Mouse (Mus musculus): ENCODE results near the gene Lmna. TPM values are rescaled to one million over a fixed set of nuclear protein-coding genes. Genes with fewer than 3 reads are reported as not detected.

The Lmna gene
- total and polyA plus RNA-seq, 3 experiments: 128 to 388 (median 302) TPM

GRCm38 (mm10) chr3:88538271-88539145 lies 28.8 kb upstream of the Lmna start:
- no peak for DNase-seq (ENCODE audit: low read depth, low spot score)
- H3K27ac ChIP-seq (ENCODE audit: control insufficient read depth, low read depth, low read length): no peak overlapping the region
- H3K79me2 ChIP-seq (ENCODE audit: control insufficient read depth, insufficient read depth, low read length, poor library complexity): no peaks in the 10 kb centered on the region; the same call in 1 of the 2 replicates
- no peaks in the 10 kb centered on the region for H3K9me3 ChIP-seq (replicated peaks; ENCODE audit: insufficient read depth, low read length)
- H3K9ac ChIP-seq (ENCODE audit: control insufficient read depth, low read depth, low read length, poor library complexity, severe bottlenecking): no peak overlapping the region
- peaks cover 0 to 8% of the 10 kb centered on the region in 2 experiments; a peak in 1 of 4 replicates for H3K36me3 ChIP-seq (ENCODE audit: control insufficient read depth in 1 of 2, insufficient read depth in 2 of 2, low read length in 2 of 2)
- no peaks in the 10 kb centered on the region for H3K27me3 ChIP-seq (ENCODE audit: control insufficient read depth in 1 of 2, insufficient read depth in 2 of 2, low read length in 2 of 2)
- H3K4me1 ChIP-seq (ENCODE audit: control insufficient read depth in 1 of 2, insufficient read depth in 2 of 2, low read length in 2 of 2): peaks cover 0 to 2% of the 10 kb centered on the region in 2 experiments; a peak in 2 of 4 replicates
- H3K4me3 ChIP-seq (ENCODE audit: control insufficient read depth in 1 of 2, insufficient read depth in 1 of 2, low read depth in 2 of 2, low read length in 2 of 2): no peak overlapping the region
- TF ChIP-seq RAD21 (IDR thresholded peaks at IDR 0.05; ENCODE audit: low read depth, low read length) (no peak), USF2 (IDR thresholded peaks at IDR 0.05; ENCODE audit: borderline replicate concordance in 1 of 2, insufficient read depth in 1 of 2, low read depth in 1 of 2, low read length in 2 of 2) (no peak), HCFC1 (IDR thresholded peaks at IDR 0.05; ENCODE audit: low read depth, low read length) (no peak), MXI1 (IDR thresholded peaks at IDR 0.05; ENCODE audit: low read depth, low read length) (no peak), MYB (IDR thresholded peaks at IDR 0.05; ENCODE audit: low read depth, low read length) (no peak), NRF1 (IDR thresholded peaks at IDR 0.05; ENCODE audit: insufficient read depth, low read depth, low read length, poor library complexity, severe bottlenecking) (no peak), E2F4 (IDR thresholded peaks at IDR 0.05; ENCODE audit: borderline replicate concordance, low read depth, low read length) (no peak), TBP (IDR thresholded peaks at IDR 0.05; ENCODE audit: low read depth, low read length) (no peak), BHLHE40 (IDR thresholded peaks at IDR 0.05; ENCODE audit: borderline replicate concordance, low read depth, low read length) (no peak), CHD1 (IDR thresholded peaks at IDR 0.05; ENCODE audit: low read depth, low read length) (no peak), UBTF (IDR thresholded peaks at IDR 0.05; ENCODE audit: borderline replicate concordance, insufficient read depth, low read depth, low read length) (no peak), TCF12 (IDR thresholded peaks at IDR 0.05; ENCODE audit: low read depth, low read length) (no peak), POLR2AphosphoS5 (IDR thresholded peaks at IDR 0.05; ENCODE audit: borderline replicate concordance, low read depth, low read length) (no peak), CHD2 (IDR thresholded peaks at IDR 0.05; ENCODE audit: low read length) (no peak), SMC3 (IDR thresholded peaks at IDR 0.05; ENCODE audit: low read depth, low read length) (no peak)

- H3K4me3 ChIP-seq (ENCODE audit: control insufficient read depth in 1 of 2, insufficient read depth in 1 of 2, low read depth in 2 of 2, low read length in 2 of 2): no peak overlapping the region
- H3K27ac ChIP-seq (ENCODE audit: control insufficient read depth, low read depth, low read length): no peak overlapping the region
- no peak overlapping the region for H3K9ac ChIP-seq (ENCODE audit: control insufficient read depth, low read depth, low read length, poor library complexity, severe bottlenecking)
- peaks cover 0 to 11% of the 10 kb centered on the region in 2 experiments; a peak in 1 of 4 replicates for H3K36me3 ChIP-seq (ENCODE audit: control insufficient read depth in 1 of 2, insufficient read depth in 2 of 2, low read length in 2 of 2)
- no peaks in the 10 kb centered on the region; the same call in 1 of the 2 replicates for H3K79me2 ChIP-seq (ENCODE audit: control insufficient read depth, insufficient read depth, low read length, poor library complexity)
- TF ChIP-seq POLR2A (IDR thresholded peaks at IDR 0.05; ENCODE audit: control insufficient read depth in 1 of 2, insufficient read depth in 1 of 2, low read depth in 1 of 2, low read length in 2 of 2, poor library complexity in 1 of 2) (no peak), MYB (IDR thresholded peaks at IDR 0.05; ENCODE audit: low read depth, low read length) (no peak), GATA1 (IDR thresholded peaks at IDR 0.05; ENCODE audit: low read depth, low read length) (no peak), ZNF384 (IDR thresholded peaks at IDR 0.05; ENCODE audit: low read depth, low read length) (no peak), SMC3 (IDR thresholded peaks at IDR 0.05; ENCODE audit: low read depth, low read length) (no peak)
- no peaks in the 10 kb centered on the region for H3K9me3 ChIP-seq (replicated peaks; ENCODE audit: insufficient read depth, low read length)
- peaks cover 2 to 7% of the 10 kb centered on the region in 2 experiments for H3K4me1 ChIP-seq (ENCODE audit: control insufficient read depth in 1 of 2, insufficient read depth in 2 of 2, low read length in 2 of 2)
- H3K27me3 ChIP-seq (ENCODE audit: control insufficient read depth in 1 of 2, insufficient read depth in 2 of 2, low read length in 2 of 2): no peaks in the 10 kb centered on the region
- no peak for DNase-seq (ENCODE audit: low read depth, low spot score)
These were observed 27.4 kb upstream of the Lmna start for GRCm38 (mm10) chr3:88537146-88537545.

All from MEL (cell line).